Mouse (Mus musculus): Measurements from ENCODE around the gene Olfr700. TPM values are rescaled to one million over a fixed set of nuclear protein-coding genes. Genes with fewer than 3 reads are reported as not detected.
"Not testable (repeated sequence)": the region's sequence is repeated elsewhere in the genome, so short reads cannot be mapped to it uniquely, and the experiment has no call there.

Olfr700 gene
- not detected in 2 replicates for polyA plus RNA-seq (2016; fragmentation: Nextera tagmentation; extraction: Ambion mirVana)

DNA sequence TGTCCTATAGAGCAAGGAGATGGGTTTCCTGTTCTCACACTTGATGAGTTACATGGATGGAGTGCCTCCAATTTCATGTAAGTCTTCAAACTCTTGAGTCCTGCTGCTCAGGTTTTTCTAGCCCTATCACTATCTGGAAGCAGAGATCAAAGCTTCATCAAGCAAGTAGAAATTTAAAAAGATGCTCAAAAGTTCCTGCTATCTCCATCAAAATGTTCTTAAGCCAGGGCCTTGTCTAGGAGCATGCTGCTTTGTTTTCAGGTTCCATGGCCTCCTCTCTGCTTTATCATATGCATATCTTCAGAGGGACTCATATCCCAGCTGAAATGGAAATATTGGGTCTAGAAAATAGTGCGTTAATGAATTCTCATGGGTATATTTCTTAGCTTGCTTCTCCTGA lies at the start of gene Olfr700:
TSS of gene Olfr700 (minus strand) at position 101 of the 400 bp plus-strand sequence.
- H3K27ac ChIP-seq, result no peak within 1 kb of the TSS
- no peaks in the 10 kb centered on the region for H3K27me3 ChIP-seq
- H3K36me3 ChIP-seq, result no peaks in the 10 kb centered on the region
- H3K4me2 ChIP-seq (replicated peaks), result no peak within 1 kb of the TSS
- no peak within 1 kb of the TSS for H3K4me3 ChIP-seq
- no peaks in the 10 kb centered on the region for H3K9me3 ChIP-seq
- H3K4me1 ChIP-seq, result no peaks in the 10 kb centered on the region
- no peak within 1 kb of the TSS for H3K9ac ChIP-seq
- no peak for ATAC-seq (ENCODE audit: insufficient number of reproducible peaks, insufficient read depth, low FRiP score, low TSS enrichment)
- WGBS, result 79% methylated on average over 1 of the region's 1 CpGs

GRCm38 (mm10) chr7:106843060-106843459 lies 34.4 kb upstream of the Olfr700 start, which contains the start of gene Olfr703:
Gene Olfr703 (plus strand): TSS chr7:106843360.
- no peak for ATAC-seq (ENCODE audit: insufficient number of reproducible peaks, insufficient read depth, low FRiP score, low TSS enrichment)
- 59% methylated on average over 2 of the region's 2 CpGs for WGBS
- Histone ChIP-seq H3K27me3 (no peaks in the 10 kb centered on the region), H3K4me3 (no peak within 1 kb of the TSS), H3K4me2 (replicated peaks) (no peak within 1 kb of the TSS), H3K36me3 (no peaks in the 10 kb centered on the region), H3K27ac (no peak within 1 kb of the TSS), H3K4me1 (no peaks in the 10 kb centered on the region), H3K9ac (no peak within 1 kb of the TSS), H3K9me3 (0 out of 2 replicates have a peak, but pooled peaks cover 4% of the 10 kb centered on the region)

GRCm38 (mm10) chr7:106833793-106834192 lies 25.2 kb upstream of the Olfr700 start, which contains the start of gene Olfr702:
Gene Olfr702 (minus strand): TSS chr7:106833893.
- no peak within 1 kb of the TSS for H3K27ac ChIP-seq
- ATAC-seq (ENCODE audit: insufficient number of reproducible peaks, insufficient read depth, low FRiP score, low TSS enrichment), result no peak
- no peaks in the 10 kb centered on the region for H3K4me1 ChIP-seq
- H3K4me3 ChIP-seq, result no peak within 1 kb of the TSS
- no peaks in the 10 kb centered on the region for H3K36me3 ChIP-seq
- H3K9ac ChIP-seq, result no peak within 1 kb of the TSS
- H3K27me3 ChIP-seq, result no peaks in the 10 kb centered on the region
- H3K4me2 ChIP-seq (replicated peaks), result no peak within 1 kb of the TSS
- no peaks in the 10 kb centered on the region for H3K9me3 ChIP-seq

GRCm38 (mm10) chr7:106818414-106818813 lies 9.8 kb upstream of the Olfr700 start:
- no peak overlapping the region for H3K9ac ChIP-seq
- H3K27ac ChIP-seq, result no peak overlapping the region
- H3K36me3 ChIP-seq, result no peaks in the 10 kb centered on the region
- H3K27me3 ChIP-seq, result no peaks in the 10 kb centered on the region
- no peak overlapping the region for H3K4me3 ChIP-seq
- no peak for ATAC-seq (ENCODE audit: insufficient number of reproducible peaks, insufficient read depth, low FRiP score, low TSS enrichment)
- no peaks in the 10 kb centered on the region for H3K9me3 ChIP-seq
- H3K4me1 ChIP-seq, result no peaks in the 10 kb centered on the region
- H3K4me2 ChIP-seq (replicated peaks), result no peak overlapping the region

GRCm38 (mm10) chr7:106815775-106816174 lies 7.1 kb upstream of the Olfr700 start:
- 68% methylated on average over 2 of the region's 2 CpGs for WGBS
- ATAC-seq (ENCODE audit: insufficient number of reproducible peaks, insufficient read depth, low FRiP score, low TSS enrichment), result no peak
- Histone ChIP-seq H3K9ac (no peak overlapping the region), H3K36me3 (no peaks in the 10 kb centered on the region), H3K4me1 (no peaks in the 10 kb centered on the region), H3K9me3 (no peaks in the 10 kb centered on the region), H3K4me2 (replicated peaks) (no peak overlapping the region), H3K4me3 (no peak overlapping the region), H3K27me3 (no peaks in the 10 kb centered on the region), H3K27ac (no peak overlapping the region)

GRCm38 (mm10) chr7:106813829-106814228 lies 5.2 kb upstream of the Olfr700 start, which contains the start of gene Olfr701:
Gene Olfr701 (plus strand): TSS chr7:106814129.
- no peaks in the 10 kb centered on the region for H3K27me3 ChIP-seq
- H3K9ac ChIP-seq, result no peak within 1 kb of the TSS

GRCm38 (mm10) chr7:106793098-106793497 lies 15.5 kb downstream of the Olfr700 start, which contains the start of gene Olfr699:
Gene Olfr699 (minus strand): TSS chr7:106793198.
- Histone ChIP-seq H3K4me1 (no peaks in the 10 kb centered on the region), H3K4me2 (replicated peaks) (no peak within 1 kb of the TSS), H3K9me3 (no peaks in the 10 kb centered on the region), H3K36me3 (no peaks in the 10 kb centered on the region), H3K4me3 (no peak within 1 kb of the TSS), H3K27me3 (no peaks in the 10 kb centered on the region), H3K27ac (no peak within 1 kb of the TSS), H3K9ac (no peak within 1 kb of the TSS)
- no peak for ATAC-seq (ENCODE audit: insufficient number of reproducible peaks, insufficient read depth, low FRiP score, low TSS enrichment)
- WGBS, result 79% methylated on average over 1 of the region's 1 CpGs

More at GRCm38 (mm10) chr7:106813829-106814228, 5.2 kb upstream of the Olfr700 start, which contains the start of gene Olfr701:
- no peak for ATAC-seq (ENCODE audit: insufficient number of reproducible peaks, insufficient read depth, low FRiP score, low TSS enrichment)
- 71% methylated on average over 2 of the region's 2 CpGs for WGBS
- Histone ChIP-seq H3K27ac (no peak within 1 kb of the TSS), H3K36me3 (no peaks in the 10 kb centered on the region), H3K9me3 (no peaks in the 10 kb centered on the region), H3K4me3 (no peak within 1 kb of the TSS), H3K4me1 (no peaks in the 10 kb centered on the region), H3K4me2 (replicated peaks) (no peak within 1 kb of the TSS)

GRCm38 (mm10) chr7:106788330-106788729 lies 20.3 kb downstream of the Olfr700 start:
- H3K9me3 ChIP-seq, result no peaks in the 10 kb centered on the region
- no peaks in the 10 kb centered on the region for H3K27me3 ChIP-seq
- no peak overlapping the region for H3K4me2 ChIP-seq (replicated peaks)
- no peaks in the 10 kb centered on the region for H3K36me3 ChIP-seq
- H3K9ac ChIP-seq, result no peak overlapping the region
- no peak overlapping the region for H3K27ac ChIP-seq
- no peak overlapping the region for H3K4me3 ChIP-seq
- H3K4me1 ChIP-seq, result no peaks in the 10 kb centered on the region
- ATAC-seq (ENCODE audit: insufficient number of reproducible peaks, insufficient read depth, low FRiP score, low TSS enrichment), result no peak

DNA sequence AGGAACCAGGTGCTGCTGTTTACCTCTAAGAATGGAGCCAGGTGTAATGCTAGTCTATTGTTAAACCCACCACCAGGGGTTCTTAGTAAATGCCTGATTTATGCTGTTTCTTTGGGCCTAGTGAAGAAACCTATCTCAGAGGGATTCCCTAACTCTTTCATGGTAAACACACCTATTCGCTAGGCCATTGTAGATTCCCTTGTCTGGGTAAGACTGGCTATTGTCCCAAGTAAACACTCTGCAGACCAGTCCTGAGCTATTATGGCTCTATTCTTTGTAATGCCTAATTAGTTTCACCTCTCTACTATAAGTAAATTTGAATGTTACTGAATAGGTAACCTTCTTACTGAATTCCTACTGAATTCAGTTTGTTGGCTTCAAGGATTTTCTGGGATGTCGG lies 47.6 kb downstream of the Olfr700 start:
- ATAC-seq (ENCODE audit: insufficient number of reproducible peaks, insufficient read depth, low FRiP score, low TSS enrichment); H3K27me3 ChIP-seq; H3K9ac ChIP-seq; H3K4me3 ChIP-seq; H3K36me3 ChIP-seq; H3K9me3 ChIP-seq; H3K27ac ChIP-seq; H3K4me2 ChIP-seq (replicated peaks); H3K4me1 ChIP-seq: not testable (repeated sequence)
- WGBS, result 91% methylated on average over 2 of the region's 2 CpGs

DNA sequence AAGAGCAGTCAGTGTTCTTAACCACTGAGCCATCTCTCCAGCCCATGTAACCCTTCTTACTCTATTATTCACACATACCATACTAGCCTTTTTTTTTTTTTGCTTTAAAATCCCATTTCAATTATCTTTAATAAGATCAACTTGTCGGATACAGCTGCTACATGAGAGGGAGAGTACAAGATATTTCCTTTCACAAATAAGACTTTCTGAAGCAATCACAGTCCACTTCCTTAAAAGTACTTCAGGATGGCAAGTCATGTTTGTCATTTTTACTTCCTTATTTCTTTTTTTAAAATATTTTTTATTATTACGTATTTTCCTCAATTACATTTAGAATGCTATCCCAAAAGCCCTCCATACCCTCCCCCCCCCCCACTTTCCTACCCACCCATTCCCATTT lies 49.8 kb downstream of the Olfr700 start:
- H3K4me3 ChIP-seq, result no peak overlapping the region
- no peaks in the 10 kb centered on the region for H3K27me3 ChIP-seq
- no peaks in the 10 kb centered on the region for H3K36me3 ChIP-seq
- WGBS, result 83% methylated on average over 2 of the region's 2 CpGs
- no peak for ATAC-seq (ENCODE audit: insufficient number of reproducible peaks, insufficient read depth, low FRiP score, low TSS enrichment)
- H3K4me1 ChIP-seq, result no peaks in the 10 kb centered on the region
- H3K27ac ChIP-seq, result no peak overlapping the region
- no peak overlapping the region for H3K9ac ChIP-seq
- H3K4me2 ChIP-seq (replicated peaks), result no peak overlapping the region
- no peaks in the 10 kb centered on the region for H3K9me3 ChIP-seq

Other genes starting within 250 kb of the Olfr700 start
- gene Olfr693, start 128.2 kb downstream of the Olfr700 start, polyA plus RNA-seq (2016; fragmentation: Nextera tagmentation; extraction: Ambion mirVana), result not detected in 2 replicates
- gene Olfr694, start 117.0 kb downstream of the Olfr700 start, polyA plus RNA-seq (2016; fragmentation: Nextera tagmentation; extraction: Ambion mirVana), result not detected in 2 replicates
- not detected in 2 replicates for gene Olfr695, start 92.4 kb downstream of the Olfr700 start, polyA plus RNA-seq (2016; fragmentation: Nextera tagmentation; extraction: Ambion mirVana)
- gene Olfr697, start 66.4 kb downstream of the Olfr700 start, polyA plus RNA-seq (2016; fragmentation: Nextera tagmentation; extraction: Ambion mirVana), result not detected in 2 replicates
- not detected in 2 replicates for gene Olfr698, start 53.4 kb downstream of the Olfr700 start, polyA plus RNA-seq (2016; fragmentation: Nextera tagmentation; extraction: Ambion mirVana)
- gene Olfr699, start 15.6 kb downstream of the Olfr700 start, polyA plus RNA-seq (2016; fragmentation: Nextera tagmentation; extraction: Ambion mirVana), result not detected in 2 replicates
- not detected in 2 replicates for gene Olfr701, start 5.3 kb upstream of the Olfr700 start, polyA plus RNA-seq (2016; fragmentation: Nextera tagmentation; extraction: Ambion mirVana)
- not detected in 2 replicates for gene Olfr702, start 25.1 kb upstream of the Olfr700 start, polyA plus RNA-seq (2016; fragmentation: Nextera tagmentation; extraction: Ambion mirVana)
- not detected in 2 replicates for gene Olfr703, start 34.5 kb upstream of the Olfr700 start, polyA plus RNA-seq (2016; fragmentation: Nextera tagmentation; extraction: Ambion mirVana)
- not detected in 2 replicates for gene Olfr704, start 54.4 kb upstream of the Olfr700 start, polyA plus RNA-seq (2016; fragmentation: Nextera tagmentation; extraction: Ambion mirVana)
- gene Olfr705, start 68.1 kb upstream of the Olfr700 start, polyA plus RNA-seq (2016; fragmentation: Nextera tagmentation; extraction: Ambion mirVana), result not detected in 2 replicates
- gene Olfr706, start 79.3 kb upstream of the Olfr700 start, polyA plus RNA-seq (2016; fragmentation: Nextera tagmentation; extraction: Ambion mirVana), result not detected in 2 replicates
- gene Olfr707, start 92.4 kb upstream of the Olfr700 start, polyA plus RNA-seq (2016; fragmentation: Nextera tagmentation; extraction: Ambion mirVana), result not detected in 2 replicates
- not detected in 2 replicates for gene Olfr1532-ps1, start 99.2 kb upstream of the Olfr700 start, polyA plus RNA-seq (2016; fragmentation: Nextera tagmentation; extraction: Ambion mirVana)
- gene Olfr709-ps1, start 123.4 kb upstream of the Olfr700 start, polyA plus RNA-seq (2016; fragmentation: Nextera tagmentation; extraction: Ambion mirVana), result not detected in 2 replicates
- not detected in 2 replicates for gene Olfr710, start 139.5 kb upstream of the Olfr700 start, polyA plus RNA-seq (2016; fragmentation: Nextera tagmentation; extraction: Ambion mirVana)
- gene Olfr6, start 155.1 kb upstream of the Olfr700 start, polyA plus RNA-seq (2016; fragmentation: Nextera tagmentation; extraction: Ambion mirVana), result not detected in 2 replicates
- not detected in 2 replicates for gene Olfr711, start 166.6 kb upstream of the Olfr700 start, polyA plus RNA-seq (2016; fragmentation: Nextera tagmentation; extraction: Ambion mirVana)
- gene Olfr2, start 197.2 kb upstream of the Olfr700 start, polyA plus RNA-seq (2016; fragmentation: Nextera tagmentation; extraction: Ambion mirVana), result not detected in 2 replicates
- gene Olfr713, start 222.3 kb upstream of the Olfr700 start, polyA plus RNA-seq (2016; fragmentation: Nextera tagmentation; extraction: Ambion mirVana), result not detected in 2 replicates